Mouse (Mus musculus) duodenum, adult 2 months (tissue): ENCODE results near the gene Hist1h2bg. TPM values are rescaled to one million over a fixed set of nuclear protein-coding genes. Genes with fewer than 3 reads are reported as not detected.

Experiments used
- polyA plus RNA-seq: library from polyadenylated mRNA; depleted of rRNA; stranded (reverse); fragments of >200 nt; gene quantifications from 2 replicates; pipeline ENCODE4 v1.2.3, GENCODE M21; 2012; ENCODE audit warnings: low replicate concordance; rRNA removed

Gene Hist1h2bg
- 29.6 and 41.4 TPM in 2 replicates for polyA plus RNA-seq

DNA sequence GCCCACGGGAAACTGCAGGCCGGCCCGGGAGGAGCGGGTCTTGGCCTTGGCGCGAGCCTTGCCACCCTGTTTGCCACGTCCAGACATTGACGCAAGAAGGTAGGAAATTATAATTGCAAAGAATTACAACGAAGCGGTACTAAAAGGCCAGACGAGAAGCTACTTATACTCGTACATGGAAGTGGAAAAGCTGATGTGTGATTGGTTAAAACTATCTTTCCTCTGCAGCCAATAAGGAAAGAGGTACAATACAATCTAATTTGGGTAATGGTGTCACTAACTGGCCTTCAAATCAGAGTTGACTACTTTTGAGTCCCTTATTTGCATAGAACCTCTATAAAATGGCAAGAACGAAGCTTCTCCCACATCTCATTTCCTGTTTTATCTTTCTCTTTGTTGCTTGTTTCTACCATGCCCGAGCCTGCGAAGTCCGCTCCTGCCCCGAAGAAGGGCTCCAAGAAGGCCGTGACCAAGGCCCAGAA lies at the start of gene Hist1h2bg, which contains the start of gene Hist1h2ae:
Gene Hist1h2bg, plus strand, starts transcription at position 375 of the 482 bp plus-strand sequence.
Gene Hist1h2ae, minus strand, starts transcription at position 199 of the 482 bp plus-strand sequence.

DNA sequence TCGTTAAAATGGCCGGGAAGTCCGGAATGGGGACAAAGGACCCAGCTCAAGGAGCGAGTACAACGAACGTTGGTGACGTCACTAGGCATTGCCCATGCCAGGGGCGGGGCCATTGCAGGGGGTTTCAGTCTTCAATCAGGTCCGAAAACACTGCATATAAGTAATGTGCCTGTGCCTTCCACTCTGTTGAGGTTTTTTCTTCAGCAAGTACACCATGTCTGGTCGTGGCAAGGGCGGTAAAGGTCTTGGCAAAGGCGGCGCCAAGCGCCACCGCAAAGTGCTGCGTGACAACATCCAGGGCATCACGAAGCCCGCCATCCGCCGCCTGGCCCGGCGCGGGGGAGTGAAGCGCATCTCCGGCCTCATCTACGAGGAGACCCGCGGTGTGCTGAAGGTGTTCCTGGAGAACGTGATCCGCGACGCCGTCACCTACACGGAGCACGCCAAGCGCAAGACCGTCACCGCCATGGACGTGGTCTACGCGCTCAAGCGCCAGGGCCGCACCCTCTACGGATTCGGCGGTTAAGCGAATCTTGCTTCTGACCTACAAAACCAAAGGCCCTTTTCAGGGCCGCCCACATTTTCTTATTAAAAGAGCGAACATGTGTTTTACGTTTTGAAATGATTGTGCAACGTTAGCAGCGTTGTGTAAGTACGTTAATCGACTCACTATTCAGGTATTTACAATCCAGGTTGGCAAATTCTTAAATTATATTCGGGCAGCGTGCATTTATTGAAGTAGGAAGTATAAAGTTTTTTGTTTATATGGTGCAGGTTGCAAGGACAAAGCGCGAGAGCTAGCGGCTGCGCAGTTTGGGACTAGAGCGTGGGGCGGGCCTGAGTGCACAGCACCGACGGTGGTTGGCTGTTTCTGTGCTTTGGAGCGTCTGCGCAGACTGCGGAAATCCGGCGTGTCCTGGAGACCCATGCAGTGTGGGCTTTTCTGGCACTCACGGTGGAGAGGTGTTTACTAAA lies 40.0 kb upstream of the Hist1h2bg start, which contains the start of gene Hist1h4h:
Gene Hist1h4h, plus strand, starts transcription at position 150 of the 975 bp plus-strand sequence.

GRCm38 (mm10) chr13:23533560-23534367 lies 37.4 kb upstream of the Hist1h2bg start, which contains the start of gene Hist1h2af:
TSS of gene Hist1h2af (plus strand) at chr13:23533906.

GRCm38 (mm10) chr13:23535137-23536075 lies 35.8 kb upstream of the Hist1h2bg start, which contains the start of gene Hist1h3g:
TSS of gene Hist1h3g (plus strand) at chr13:23535422.

DNA sequence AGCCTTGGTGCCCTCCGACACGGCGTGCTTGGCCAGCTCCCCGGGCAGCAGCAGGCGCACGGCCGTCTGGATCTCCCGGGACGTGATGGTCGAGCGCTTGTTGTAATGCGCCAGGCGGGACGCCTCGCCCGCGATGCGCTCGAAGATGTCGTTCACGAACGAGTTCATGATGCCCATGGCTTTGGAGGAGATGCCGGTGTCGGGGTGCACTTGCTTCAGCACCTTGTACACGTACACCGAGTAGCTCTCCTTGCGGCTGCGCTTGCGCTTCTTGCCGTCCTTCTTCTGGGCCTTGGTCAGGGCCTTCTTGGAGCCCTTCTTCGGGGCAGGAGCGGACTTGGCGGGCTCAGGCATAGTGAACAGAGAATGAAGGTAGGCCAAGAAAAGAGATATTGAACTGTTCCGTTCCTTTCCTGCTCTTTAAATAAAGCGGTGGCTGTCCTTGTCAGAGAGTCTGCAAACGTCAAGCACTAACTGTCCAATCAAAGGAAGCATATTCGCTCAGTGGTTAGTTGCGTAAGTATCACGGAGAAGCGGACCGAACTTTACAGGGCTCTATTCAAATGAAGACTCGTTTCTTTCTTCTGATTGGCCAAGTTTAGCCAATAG lies 28.1 kb upstream of the Hist1h2bg start, which contains the start of gene Hist1h2bh:
Gene Hist1h2bh, minus strand, starts transcription at position 394 of the 609 bp plus-strand sequence.

GRCm38 (mm10) chr13:23543965-23544786 lies 27.0 kb upstream of the Hist1h2bg start, which contains the start of gene Hist1h3f:
TSS of gene Hist1h3f (plus strand) at chr13:23544052.

GRCm38 (mm10) chr13:23551146-23551834 lies 19.9 kb upstream of the Hist1h2bg start, which contains the start of gene Hist1h4f:
TSS of gene Hist1h4f (minus strand) at chr13:23551648.

GRCm38 (mm10) chr13:23552962-23553361 lies 18.2 kb upstream of the Hist1h2bg start, which contains the start of gene Hist1h1d:
TSS of gene Hist1h1d (plus strand) at chr13:23553262.

DNA sequence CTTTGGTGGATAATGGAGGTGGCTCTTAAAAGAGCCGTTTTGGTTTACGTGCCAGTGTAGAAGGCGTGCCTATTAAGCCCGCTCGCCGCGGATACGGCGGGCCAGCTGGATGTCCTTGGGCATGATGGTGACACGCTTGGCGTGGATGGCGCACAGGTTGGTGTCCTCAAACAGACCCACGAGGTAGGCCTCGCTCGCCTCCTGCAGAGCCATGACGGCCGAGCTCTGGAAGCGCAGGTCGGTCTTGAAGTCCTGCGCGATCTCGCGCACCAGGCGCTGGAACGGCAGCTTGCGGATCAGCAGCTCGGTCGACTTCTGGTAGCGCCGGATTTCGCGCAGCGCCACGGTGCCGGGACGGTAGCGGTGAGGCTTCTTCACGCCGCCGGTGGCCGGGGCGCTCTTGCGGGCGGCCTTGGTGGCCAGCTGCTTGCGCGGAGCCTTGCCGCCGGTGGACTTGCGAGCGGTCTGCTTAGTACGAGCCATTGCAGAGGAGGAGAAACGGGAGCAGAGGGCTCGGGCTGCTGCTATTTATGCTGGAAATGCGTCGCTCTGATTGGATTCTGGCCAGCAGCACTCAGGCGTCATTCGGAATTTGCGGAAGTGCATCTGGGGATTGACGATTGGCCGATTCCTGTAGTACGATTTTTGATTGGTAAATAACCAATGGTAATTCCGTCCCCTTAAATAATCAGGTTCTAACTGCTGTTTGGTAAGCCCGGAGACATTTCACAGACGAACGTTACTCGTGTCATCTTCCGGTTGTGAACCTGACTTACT lies 9.1 kb upstream of the Hist1h2bg start, which contains the start of gene Hist1h3e:
Gene Hist1h3e, minus strand, starts transcription at position 487 of the 777 bp plus-strand sequence.

DNA sequence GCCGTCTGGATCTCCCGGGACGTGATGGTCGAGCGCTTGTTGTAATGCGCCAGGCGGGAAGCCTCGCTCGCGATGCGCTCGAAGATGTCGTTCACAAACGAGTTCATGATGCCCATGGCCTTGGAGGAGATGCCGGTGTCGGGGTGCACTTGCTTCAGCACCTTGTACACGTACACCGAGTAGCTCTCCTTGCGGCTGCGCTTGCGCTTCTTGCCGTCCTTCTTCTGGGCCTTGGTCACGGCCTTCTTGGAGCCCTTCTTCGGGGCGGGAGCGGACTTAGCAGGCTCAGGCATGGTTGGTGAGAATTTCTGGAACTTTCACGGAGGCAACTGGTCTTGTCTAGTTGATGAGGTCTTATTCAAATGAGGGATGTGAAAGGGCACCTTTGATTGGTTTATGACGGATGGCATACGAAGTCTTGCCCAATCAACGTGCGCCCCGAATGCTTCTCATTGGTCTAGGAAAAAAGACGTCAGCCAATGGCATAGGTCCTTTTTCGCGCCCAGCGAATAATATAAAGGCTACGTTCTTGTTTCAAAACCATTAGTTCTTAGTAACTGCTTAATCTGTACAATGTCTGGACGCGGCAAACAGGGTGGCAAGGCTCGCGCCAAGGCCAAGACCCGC lies 2.8 kb downstream of the Hist1h2bg start, which contains the start of the genes Hist1h2bf and Hist1h2ad:
Gene Hist1h2bf, minus strand, starts transcription at position 299 of the 627 bp plus-strand sequence.
Gene Hist1h2ad, plus strand, starts transcription at position 484 of the 627 bp plus-strand sequence.

DNA sequence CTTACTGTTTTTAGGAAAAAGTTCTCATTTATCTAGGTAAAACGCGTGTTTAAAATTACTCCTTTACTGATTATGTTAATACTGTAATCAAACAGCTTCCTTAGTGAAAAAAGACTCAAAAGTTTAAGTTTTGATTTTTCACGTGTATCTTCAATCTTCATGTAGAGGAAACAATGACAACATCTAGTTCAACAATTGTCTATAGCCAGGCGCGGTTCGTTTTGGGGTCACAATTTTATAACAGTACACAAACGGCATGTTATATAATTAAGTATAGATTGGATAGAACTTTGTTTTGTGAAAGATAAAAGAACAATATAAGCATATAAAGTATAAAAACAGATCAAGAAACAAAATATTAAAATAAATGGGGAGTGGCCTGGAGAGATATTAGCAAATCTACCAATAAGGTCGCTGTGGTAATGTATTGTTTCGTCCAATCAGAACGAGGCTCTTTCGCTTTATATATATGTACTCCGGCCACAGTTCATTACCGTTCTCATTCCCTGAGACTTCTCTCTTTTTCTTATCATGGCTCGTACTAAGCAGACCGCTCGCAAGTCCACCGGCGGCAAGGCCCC lies 4.2 kb downstream of the Hist1h2bg start, which contains the start of gene Hist1h3d:
Gene Hist1h3d, plus strand, starts transcription at position 493 of the 581 bp plus-strand sequence.

GRCm38 (mm10) chr13:23581408-23582218 lies 10.4 kb downstream of the Hist1h2bg start, which contains the start of gene Hist1h4d:
TSS of gene Hist1h4d (plus strand) at chr13:23581598.

DNA sequence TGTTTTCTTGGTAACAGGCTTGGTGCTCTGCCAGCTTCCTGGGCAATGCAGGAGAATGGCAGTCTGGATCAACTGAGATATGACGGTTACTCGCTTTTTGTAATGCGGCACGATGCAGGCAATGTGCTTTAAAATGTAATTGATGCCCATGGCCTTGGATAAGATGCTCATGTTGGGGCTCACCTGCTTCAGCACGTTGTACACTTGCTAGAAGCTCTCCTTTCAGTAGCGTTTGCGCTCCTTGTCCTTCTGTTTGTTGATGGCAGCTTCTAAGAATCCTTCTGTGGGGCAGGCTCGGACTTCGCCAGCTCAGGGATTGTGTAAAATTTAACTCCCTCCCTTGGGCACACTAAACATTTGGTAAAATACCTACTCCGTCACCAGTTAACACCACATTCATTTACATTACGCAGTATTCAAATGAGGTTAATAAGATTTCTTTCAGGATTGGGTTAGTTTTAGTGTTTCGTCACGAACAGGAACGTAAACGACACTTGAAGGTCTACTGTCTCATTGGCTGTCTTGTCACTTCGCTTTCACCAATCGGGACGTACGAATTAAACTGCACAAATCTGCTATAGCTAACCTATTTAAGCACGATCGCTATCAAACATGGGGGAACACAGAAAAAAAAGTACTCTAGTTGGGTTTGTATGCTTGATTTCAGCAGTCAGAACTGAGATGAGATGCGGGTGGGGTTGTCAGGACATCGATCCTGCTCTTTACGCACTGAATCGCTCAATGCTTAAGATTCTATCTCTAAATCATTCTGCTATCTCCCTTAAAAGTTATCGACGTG lies 49.7 kb downstream of the Hist1h2bg start, which contains the start of gene Hist1h2be:
Gene Hist1h2be, minus strand, starts transcription at position 392 of the 799 bp plus-strand sequence.

